Mouse (Mus musculus): ENCODE measurements at regions not wholly inside any gene's neighbourhood (a gene's known extent, or its start where the extent isn't known, plus 50 kb on each side); places are given as distances from the start of the nearest gene placed in this dataset.

GRCm38 (mm10) chr4:106227428-106227827 is 88.6 kb upstream of the Usp24 start:
- no peak for DNase-seq (ENCODE audit: low spot score in 2 of 2)

GRCm38 (mm10) chr4:106228534-106228933 is 87.5 kb upstream of the Usp24 start:
- peak; percentile 45 to 76 for DNase-seq (ENCODE audit: low spot score in 2 of 2)

- no peak for DNase-seq (ENCODE audit: low spot score in 2 of 2)
Observed at GRCm38 (mm10) chr4:106229526-106229925, 86.5 kb upstream of the Usp24 start.

GRCm38 (mm10) chr4:106232499-106232970 is 83.5 kb upstream of the Usp24 start:
- peak in 1 of 2 experiments; percentile 33 for DNase-seq (ENCODE audit: low spot score in 2 of 2)

- no peak for DNase-seq (ENCODE audit: low spot score in 2 of 2)
Observed at GRCm38 (mm10) chr4:106244384-106244819, 71.6 kb upstream of the Usp24 start.

- DNase-seq (ENCODE audit: low spot score in 2 of 2): no peak
Observed at GRCm38 (mm10) chr4:106244826-106245510, 71.0 kb upstream of the Usp24 start.

GRCm38 (mm10) chr4:106246695-106247094 is 69.3 kb upstream of the Usp24 start:
- no peak for DNase-seq (ENCODE audit: low spot score in 2 of 2)

GRCm38 (mm10) chr4:106247398-106247797 is 68.6 kb upstream of the Usp24 start:
- peak in 1 of 2 experiments; percentile 3 for DNase-seq (ENCODE audit: low spot score in 2 of 2)

- DNase-seq (ENCODE audit: low spot score in 2 of 2): peak; percentile 28 to 63
Observed at GRCm38 (mm10) chr4:106248272-106248671, 67.7 kb upstream of the Usp24 start.

GRCm38 (mm10) chr4:106249028-106249782 is 66.8 kb upstream of the Usp24 start:
- DNase-seq (ENCODE audit: low spot score in 2 of 2): peak; percentile 8 to 45

- DNase-seq (ENCODE audit: low spot score in 2 of 2): no peak
Observed at GRCm38 (mm10) chr4:106250048-106250447, 66.0 kb upstream of the Usp24 start.

GRCm38 (mm10) chr4:106251430-106251829 is 64.6 kb upstream of the Usp24 start:
- no peak for DNase-seq (ENCODE audit: low spot score in 2 of 2)

GRCm38 (mm10) chr4:106252946-106253345 is 63.1 kb upstream of the Usp24 start:
- DNase-seq (ENCODE audit: low spot score in 2 of 2): no peak

GRCm38 (mm10) chr4:106254761-106255475 is 61.1 kb upstream of the Usp24 start:
- no peak for DNase-seq (ENCODE audit: low spot score in 2 of 2)

GRCm38 (mm10) chr4:106255959-106256609 is 59.9 kb upstream of the Usp24 start:
- DNase-seq (ENCODE audit: low spot score in 2 of 2): no peak

GRCm38 (mm10) chr4:106261404-106261803 is 54.6 kb upstream of the Usp24 start:
- DNase-seq (ENCODE audit: low spot score in 2 of 2): no peak

- DNase-seq (ENCODE audit: low spot score in 2 of 2): no peak
Observed at GRCm38 (mm10) chr4:106261901-106262560, 54.0 kb upstream of the Usp24 start.

- DNase-seq (ENCODE audit: low spot score in 2 of 2): no peak
Observed at GRCm38 (mm10) chr4:106262751-106263725, 53.0 kb upstream of the Usp24 start.

All from spleen, postnatal 10 days (tissue).